Mouse (Mus musculus) lung, postnatal 36 days (tissue): ENCODE results near the gene Sgsm3.

Experiments used
- DNase-seq: peaks from one replicate; pipeline ENCODE4 v3.0.0; 2022; ENCODE audit warnings: mixed read lengths

Sgsm3 gene

GRCm38 (mm10) chr15:81030891-81031425 is 53.4 kb downstream of the Sgsm3 start:
- DNase-seq: peak; percentile 13

- DNase-seq: peak; percentile 28
Measured at GRCm38 (mm10) chr15:81031611-81032010, 54.0 kb downstream of the Sgsm3 start.

- peak; percentile 22 for DNase-seq
Measured at GRCm38 (mm10) chr15:81032941-81033629, 55.5 kb downstream of the Sgsm3 start.

DNA sequence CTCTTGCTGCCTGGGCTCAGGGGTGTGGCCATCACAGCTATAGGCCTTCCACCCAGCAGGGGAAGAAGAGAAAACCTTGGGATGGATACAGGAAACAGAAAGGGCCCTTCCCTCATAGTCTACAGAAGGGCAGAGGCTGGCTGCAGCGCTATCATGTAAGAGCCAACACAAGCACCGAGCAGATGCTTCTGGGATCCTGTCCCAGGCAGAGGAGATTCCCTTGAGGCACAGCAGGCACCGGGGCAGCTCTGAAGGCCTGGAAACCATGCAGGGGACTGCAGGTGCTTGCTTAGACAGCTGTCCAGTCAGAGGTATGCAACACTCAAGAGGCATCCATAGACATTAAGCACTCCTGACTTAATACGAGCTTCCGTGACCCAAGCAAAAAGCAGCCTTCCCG is 56.6 kb downstream of the Sgsm3 start:
- DNase-seq: no peak

GRCm38 (mm10) chr15:81035417-81036162 is 58.0 kb downstream of the Sgsm3 start:
- DNase-seq: peak; percentile 10

GRCm38 (mm10) chr15:81038419-81038818 is 60.9 kb downstream of the Sgsm3 start:
- no peak for DNase-seq

- no peak for DNase-seq
Measured at GRCm38 (mm10) chr15:81041767-81042166, 64.2 kb downstream of the Sgsm3 start.

DNA sequence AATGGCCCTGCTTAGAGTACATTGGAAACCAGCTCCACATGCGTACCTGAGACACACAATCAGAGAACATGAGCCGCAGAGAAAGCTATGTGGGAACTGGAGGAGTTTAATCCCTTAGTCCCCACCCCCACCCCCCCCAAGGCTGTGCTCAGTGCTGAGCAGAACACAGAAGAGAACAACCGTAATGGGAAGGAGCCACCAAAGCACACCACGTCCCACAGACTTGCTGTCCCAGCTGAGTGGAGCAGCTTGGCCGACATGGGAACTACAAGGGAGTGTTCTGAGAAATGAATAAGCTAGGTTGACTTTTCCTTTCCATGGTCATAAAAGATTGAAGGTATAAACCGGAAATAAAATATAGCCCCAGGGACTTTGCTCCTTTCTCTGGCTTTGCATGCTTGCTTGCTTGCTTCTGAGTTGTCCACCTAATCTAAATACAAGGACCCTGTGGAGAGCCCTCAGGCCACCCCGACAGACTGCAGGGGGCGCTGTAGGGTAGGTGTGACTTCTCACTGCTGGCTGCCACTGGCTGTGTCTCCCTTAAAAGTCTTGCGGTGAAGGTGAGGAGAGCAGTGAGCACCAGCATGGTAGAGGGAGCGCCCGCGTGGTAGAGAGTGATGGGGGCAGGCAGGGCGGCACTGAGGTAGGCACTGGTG is 64.8 kb downstream of the Sgsm3 start:
- peak; percentile 63 for DNase-seq

- DNase-seq: peak; percentile 66
Measured at GRCm38 (mm10) chr15:81044446-81044845, 66.9 kb downstream of the Sgsm3 start.

GRCm38 (mm10) chr15:81045336-81045735 is 67.8 kb downstream of the Sgsm3 start:
- peak; percentile 67 for DNase-seq

GRCm38 (mm10) chr15:81046061-81046460 is 68.5 kb downstream of the Sgsm3 start:
- DNase-seq: no peak

DNA sequence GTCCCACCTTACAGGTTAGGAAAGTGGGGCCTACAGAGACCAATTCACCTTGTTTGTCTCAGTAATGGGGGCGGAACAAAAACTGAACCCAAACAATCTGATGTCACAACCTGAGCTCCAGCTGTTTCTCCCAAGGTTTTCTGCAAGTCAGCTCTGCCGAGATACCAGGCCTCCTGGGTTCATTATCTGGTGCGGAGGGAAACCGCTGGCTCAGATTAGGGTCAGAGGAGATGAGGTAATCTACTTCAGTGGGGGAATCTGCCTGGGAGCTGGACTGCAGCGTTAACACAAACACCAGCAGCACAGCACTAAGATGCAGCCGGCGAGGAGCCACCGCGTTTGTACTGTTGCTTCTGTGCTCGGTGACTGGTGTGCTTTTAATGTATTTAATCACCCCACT is 69.9 kb downstream of the Sgsm3 start:
- DNase-seq: no peak

DNA sequence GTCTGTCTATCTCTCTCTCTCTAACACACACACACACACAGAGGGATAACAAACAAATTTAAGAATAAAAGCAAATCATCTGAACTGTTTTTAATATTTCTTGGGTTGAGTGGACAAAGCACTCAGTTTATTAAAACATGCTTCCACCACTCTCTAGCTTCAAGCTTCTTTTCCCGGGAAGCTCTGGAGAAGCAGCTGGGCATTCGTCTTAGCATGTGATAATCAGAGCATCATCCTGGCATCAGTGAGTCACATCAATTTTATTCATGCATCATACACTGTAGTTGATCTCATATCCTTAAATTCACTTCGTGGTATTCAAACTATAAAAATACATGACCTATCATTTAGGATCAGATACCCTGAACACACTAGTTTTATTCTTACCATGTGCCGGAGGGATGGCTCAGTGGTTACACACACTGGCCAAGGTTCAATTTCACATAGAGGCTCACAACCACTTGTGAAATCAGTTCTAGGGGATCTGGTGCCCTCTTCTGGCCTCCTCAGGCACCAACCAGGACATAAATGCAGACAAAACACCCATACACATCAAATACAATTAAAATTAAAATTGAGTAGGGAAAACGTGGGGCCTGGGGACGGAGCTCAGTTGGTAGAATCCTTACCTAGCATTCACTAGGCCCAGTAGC is 72.0 kb downstream of the Sgsm3 start:
- DNase-seq: peak; percentile 67

GRCm38 (mm10) chr15:81050488-81050887 is 72.9 kb downstream of the Sgsm3 start:
- no peak for DNase-seq

DNA sequence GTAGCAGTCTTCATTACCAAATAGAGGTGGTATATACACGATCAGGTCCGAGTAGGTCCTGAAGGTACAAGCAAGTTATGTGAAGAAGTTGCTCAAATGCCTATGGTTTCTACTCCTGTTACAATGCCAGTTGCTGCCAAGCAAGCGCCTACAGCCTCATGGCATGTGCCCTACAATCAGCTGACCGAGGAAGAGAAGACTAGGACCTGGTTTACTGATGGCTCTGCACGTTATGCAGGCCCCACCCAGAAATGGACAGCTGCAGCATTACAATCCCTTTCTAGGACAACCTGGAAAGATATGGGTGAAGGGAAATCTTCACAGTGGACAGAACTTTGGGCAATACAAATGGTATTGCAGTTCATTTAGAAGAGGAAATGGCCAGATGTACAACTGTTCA is 74.9 kb downstream of the Sgsm3 start:
- no peak for DNase-seq

GRCm38 (mm10) chr15:81055488-81055887 is 77.9 kb downstream of the Sgsm3 start:
- no peak for DNase-seq

- no peak for DNase-seq
Measured at GRCm38 (mm10) chr15:81057736-81058135, 80.2 kb downstream of the Sgsm3 start.

DNA sequence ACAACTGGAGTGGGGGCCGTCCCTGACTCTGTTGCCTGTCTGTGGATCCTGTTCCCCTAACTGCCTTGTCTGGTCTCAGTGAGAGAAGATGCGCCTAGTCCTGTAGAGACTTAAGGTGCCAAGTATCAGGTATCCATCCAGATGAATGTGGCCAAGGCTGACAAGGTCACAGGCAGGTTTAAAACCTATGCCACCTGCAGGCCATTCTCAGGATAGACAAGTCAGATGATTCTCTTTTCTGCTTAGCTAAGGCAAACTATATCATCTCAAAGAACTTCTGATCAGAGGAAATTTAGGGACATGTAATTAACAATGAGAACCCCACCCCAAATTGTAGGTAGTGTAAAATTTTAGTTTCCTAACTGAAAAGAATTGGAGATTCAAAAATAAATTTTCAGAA is 83.4 kb downstream of the Sgsm3 start:
- DNase-seq: no peak
